9 mouse cellular contexts compared by ENCODE assay signal in genomic region chr14:31933441-31933840, GRCm38 (mm10).
DNase-seq lines count a peak whose midpoint lies in the region; ATAC-seq and TF ChIP-seq lines count a peak whose summit lies in the region.
"Had no signal": no experiment of that assay in that cellular context is flagged by ENCODE, and none has a peak within 500 bp of the region (broad histone marks: within the 10 kb centered on the region; RNA-seq: fewer than 3 reads in every experiment).

No protein-coding gene starts in this region.

- H3K27me3 ChIP-seq in kidney, embryonic 16.5 days (ENCODE audit: insufficient read depth, low read length) = no peaks in the 10 kb centered on the region
- no peaks in the 10 kb centered on the region for H3K27me3 ChIP-seq in embryonic facial prominence, embryonic 14.5 days (replicated peaks; ENCODE audit: control insufficient read depth, insufficient read depth, low read length)
- no peaks in the 10 kb centered on the region for H3K27me3 ChIP-seq in intestine, postnatal 0 days (replicated peaks; ENCODE audit: control insufficient read depth, insufficient read depth, low read length)
- no peaks in the 10 kb centered on the region for H3K27me3 ChIP-seq in neural tube, embryonic 14.5 days (ENCODE audit: control insufficient read depth, insufficient read depth, low read length)
- H3K27me3 ChIP-seq: Patski had no signal

- TF ChIP-seq CTCF in intestine, postnatal 0 days (IDR thresholded peaks at IDR 0.05; ENCODE audit: low read depth) = no peak

- H3K4me1 ChIP-seq in kidney, embryonic 16.5 days (ENCODE audit: insufficient read depth, low read length) = peaks cover 36% of the 10 kb centered on the region
- peaks cover 18% of the 10 kb centered on the region; the same call in 1 of the 2 replicates for H3K4me1 ChIP-seq in embryonic facial prominence, embryonic 14.5 days (ENCODE audit: control insufficient read depth, insufficient read depth, low read length)
- H3K4me1 ChIP-seq in intestine, postnatal 0 days (replicated peaks; ENCODE audit: control insufficient read depth, insufficient read depth, low read length) = peaks cover 13% of the 10 kb centered on the region; the same call in 1 of the 2 replicates
- peaks cover 3% of the 10 kb centered on the region; the same call in 1 of the 2 replicates for H3K4me1 ChIP-seq in neural tube, embryonic 14.5 days (ENCODE audit: control insufficient read depth, insufficient read depth, low read length)

- ATAC-seq in kidney, embryonic 16.5 days (ENCODE audit: low FRiP score, low TSS enrichment) = no peak
- peak; percentile 42 for ATAC-seq in embryonic facial prominence, embryonic 14.5 days (ENCODE audit: low read depth)
- no peak for ATAC-seq in intestine, postnatal 0 days
- ATAC-seq in neural tube, embryonic 14.5 days (ENCODE audit: low read depth) = peak; percentile 76
- no peak for ATAC-seq in CD4-positive, CD25-positive, alpha-beta regulatory T cell, adult 4 months
- ATAC-seq: Patski had no signal

- no peaks in the 10 kb centered on the region; the same call in 1 of the 2 replicates for H3K9me3 ChIP-seq in kidney, embryonic 16.5 days (ENCODE audit: low read length)
- 0 out of 2 replicates have a peak, but pooled peaks cover 6% of the 10 kb centered on the region for H3K9me3 ChIP-seq in embryonic facial prominence, embryonic 14.5 days (ENCODE audit: control insufficient read depth, low read length)
- no peaks in the 10 kb centered on the region for H3K9me3 ChIP-seq in intestine, postnatal 0 days (ENCODE audit: control insufficient read depth)
- H3K9me3 ChIP-seq in neural tube, embryonic 14.5 days (ENCODE audit: control insufficient read depth, low read length) = no peaks in the 10 kb centered on the region

- H3K4me3 ChIP-seq in kidney, embryonic 16.5 days (ENCODE audit: low read length) = peak overlapping the region; percentile 45
- H3K4me3 ChIP-seq in embryonic facial prominence, embryonic 14.5 days (ENCODE audit: low read depth, low read length) = peak overlapping the region; percentile 41
- no peak overlapping the region; the same call in 1 of the 2 replicates for H3K4me3 ChIP-seq in intestine, postnatal 0 days (ENCODE audit: low read depth, low read length)
- H3K4me3 ChIP-seq in neural tube, embryonic 14.5 days (ENCODE audit: low read depth, low read length) = peak overlapping the region; percentile 31

- WGBS in kidney, embryonic 16.5 days = 8% methylated on average over 9 of the region's 9 CpGs
- WGBS in embryonic facial prominence, embryonic 14.5 days = under 1% methylated on average over 9 of the region's 9 CpGs
- WGBS in intestine, postnatal 0 days = 25% methylated on average over 9 of the region's 9 CpGs
- WGBS in neural tube, embryonic 14.5 days = under 1% methylated on average over 9 of the region's 9 CpGs

- peak overlapping the region; percentile 67 for H3K4me2 ChIP-seq in kidney, embryonic 16.5 days (replicated peaks; ENCODE audit: low read depth, low read length)
- H3K4me2 ChIP-seq in embryonic facial prominence, embryonic 14.5 days (ENCODE audit: low read depth, low read length) = peak overlapping the region; percentile 70
- peak overlapping the region; percentile 55 for H3K4me2 ChIP-seq in intestine, postnatal 0 days (replicated peaks; ENCODE audit: low read depth)
- H3K4me2 ChIP-seq in neural tube, embryonic 14.5 days (ENCODE audit: low read depth, low read length) = peak overlapping the region; percentile 66

- peak overlapping the region; percentile 65 for H3K9ac ChIP-seq in kidney, embryonic 16.5 days (replicated peaks; ENCODE audit: low read length)
- H3K9ac ChIP-seq in embryonic facial prominence, embryonic 14.5 days (ENCODE audit: low read depth, low read length) = peak overlapping the region; percentile 70
- H3K9ac ChIP-seq in intestine, postnatal 0 days (ENCODE audit: low read depth, low read length) = no peak overlapping the region
- peak overlapping the region; percentile 63 for H3K9ac ChIP-seq in neural tube, embryonic 14.5 days (replicated peaks; ENCODE audit: low read depth, low read length)

- H3K27ac ChIP-seq in kidney, embryonic 16.5 days (ENCODE audit: low read length) = no peak overlapping the region
- peak overlapping the region; percentile 61 for H3K27ac ChIP-seq in embryonic facial prominence, embryonic 14.5 days (replicated peaks; ENCODE audit: low read depth, low read length)
- no peak overlapping the region for H3K27ac ChIP-seq in intestine, postnatal 0 days (ENCODE audit: low read depth, low read length)
- H3K27ac ChIP-seq in neural tube, embryonic 14.5 days (ENCODE audit: low read depth, low read length) = peak overlapping the region; percentile 91

- H3K36me3 ChIP-seq in kidney, embryonic 16.5 days (ENCODE audit: insufficient read depth, low read length) = no peaks in the 10 kb centered on the region
- H3K36me3 ChIP-seq in embryonic facial prominence, embryonic 14.5 days (ENCODE audit: control insufficient read depth, insufficient read depth, low read length) = no peaks in the 10 kb centered on the region
- no peaks in the 10 kb centered on the region for H3K36me3 ChIP-seq in intestine, postnatal 0 days (ENCODE audit: control insufficient read depth, insufficient read depth)
- H3K36me3 ChIP-seq in neural tube, embryonic 14.5 days (ENCODE audit: control insufficient read depth, insufficient read depth, low read length) = no peaks in the 10 kb centered on the region

- DNase-seq in kidney, adult 18-20 months = no peak
- DNase-seq in embryonic facial prominence, embryonic 14.5 days (ENCODE audit: low spot score) = peak; percentile 53
- DNase-seq in ovary, postnatal 36 days (ENCODE audit: low spot score) = no peak
- no peak for DNase-seq in natural killer cell, adult 2 months (ENCODE audit: low spot score in 2 of 2)

Comparison
In these comparisons a context has a peak if more than half of its experiments do, and no peak if none do; other contexts are left out.
1. ATAC-seq: peak in embryonic facial prominence, embryonic 14.5 days (single experiment) and neural tube, embryonic 14.5 days (single experiment); none in kidney, embryonic 16.5 days (single experiment), intestine, postnatal 0 days (single experiment) and CD4-positive, CD25-positive, alpha-beta regulatory T cell, adult 4 months (single experiment).
2. H3K27ac ChIP-seq: peak in embryonic facial prominence, embryonic 14.5 days (single experiment) and neural tube, embryonic 14.5 days (single experiment); none in kidney, embryonic 16.5 days (single experiment) and intestine, postnatal 0 days (single experiment).
3. Peak in every context shown above with its lines, with median percentiles within 50 percentile points of each other: H3K4me2 ChIP-seq.